Mouse (Mus musculus): ENCODE results near the gene Arhgef10l. TPM values are rescaled to one million over a fixed set of nuclear protein-coding genes. Genes with fewer than 3 reads are reported as not detected.

Gene Arhgef10l
- total and polyA plus RNA-seq, 2 experiments: 17.7 to 69.9 TPM

- H3K4me3 ChIP-seq (ENCODE audit: insufficient read depth, low read depth, low read length): no peak overlapping the region
- WGBS: 97% methylated on average over 10 of the region's 10 CpGs
- no peak for DNase-seq (ENCODE audit: extremely low read depth, low read depth, low spot score)
- TF ChIP-seq CTCF (IDR thresholded peaks at IDR 0.05; ENCODE audit: low read depth, low read length) (no peak), POLR2A (IDR thresholded peaks at IDR 0.05; ENCODE audit: extremely low read depth, insufficient read depth, low read length) (no peak)
- H3K79me2 ChIP-seq (ENCODE audit: control insufficient read depth, insufficient read depth, low read length): peaks cover 2% of the 10 kb centered on the region; the same call in 1 of the 2 replicates
- peaks cover 17% of the 10 kb centered on the region for H3K4me1 ChIP-seq (ENCODE audit: control insufficient read depth, insufficient read depth, low read length)
- H3K36me3 ChIP-seq (ENCODE audit: control insufficient read depth, insufficient read depth, low read length): no peaks in the 10 kb centered on the region; the same call in 1 of the 2 replicates
- H3K9ac ChIP-seq (ENCODE audit: low read depth, low read length): no peak overlapping the region
- no peaks in the 10 kb centered on the region for H3K27me3 ChIP-seq (ENCODE audit: control insufficient read depth, insufficient read depth, low read length)
- H3K27ac ChIP-seq (replicated peaks; ENCODE audit: insufficient read depth, low read depth, low read length): no peak overlapping the region
Measured at GRCm38 (mm10) chr4:140709617-140710016, 43.8 kb upstream of the Arhgef10l start.

- H3K4me1 ChIP-seq (ENCODE audit: control insufficient read depth, insufficient read depth, low read length): peaks cover 14% of the 10 kb centered on the region
- H3K79me2 ChIP-seq (ENCODE audit: control insufficient read depth, insufficient read depth, low read length): peaks cover 7% of the 10 kb centered on the region
- no peak overlapping the region for H3K27ac ChIP-seq (replicated peaks; ENCODE audit: insufficient read depth, low read depth, low read length)
- no peak overlapping the region for H3K9ac ChIP-seq (ENCODE audit: low read depth, low read length)
- H3K27me3 ChIP-seq (ENCODE audit: control insufficient read depth, insufficient read depth, low read length): no peaks in the 10 kb centered on the region
- no peaks in the 10 kb centered on the region; the same call in 1 of the 2 replicates for H3K36me3 ChIP-seq (ENCODE audit: control insufficient read depth, insufficient read depth, low read length)
- TF ChIP-seq CTCF (IDR thresholded peaks at IDR 0.05; ENCODE audit: low read depth, low read length) (no peak), POLR2A (IDR thresholded peaks at IDR 0.05; ENCODE audit: extremely low read depth, insufficient read depth, low read length) (no peak)
- no peak overlapping the region for H3K4me3 ChIP-seq (ENCODE audit: insufficient read depth, low read depth, low read length)
- DNase-seq (ENCODE audit: extremely low read depth, low read depth, low spot score): no peak
- WGBS: 92% methylated on average over 7 of the region's 7 CpGs
Measured at GRCm38 (mm10) chr4:140709111-140709510, 43.3 kb upstream of the Arhgef10l start.

DNA sequence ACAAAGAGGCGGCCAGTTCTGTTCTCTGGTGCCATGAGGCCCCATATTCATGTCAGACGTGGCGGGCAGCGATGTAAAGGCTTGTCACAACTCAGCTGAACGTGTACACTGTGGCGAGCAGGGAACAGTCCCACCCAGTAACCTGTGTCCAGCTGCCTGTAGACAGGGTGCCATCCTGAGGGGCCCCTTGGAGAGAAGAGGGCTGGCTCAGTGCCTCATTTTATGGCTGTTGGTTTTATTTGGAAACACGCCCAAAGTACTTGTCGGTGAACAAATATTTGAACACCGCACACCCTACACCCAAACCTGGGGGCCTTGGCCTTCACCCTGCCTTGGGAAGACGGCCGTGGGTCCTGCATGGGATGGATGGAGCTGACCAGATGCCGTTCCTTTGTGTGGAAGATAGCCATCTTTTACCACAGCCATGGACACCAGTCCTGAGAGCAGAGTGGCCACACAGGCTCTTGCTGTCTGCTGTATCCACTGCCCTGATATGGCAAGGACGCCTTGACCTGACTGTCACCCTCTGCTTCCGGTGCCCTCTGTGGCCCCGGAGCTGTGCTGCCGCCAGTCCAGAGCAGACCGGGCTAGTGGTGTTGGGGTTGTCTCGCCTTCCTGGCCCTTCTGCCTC is 42.6 kb upstream of the Arhgef10l start:
- Histone ChIP-seq H3K79me2 (ENCODE audit: control insufficient read depth, insufficient read depth, low read length) (peaks cover 14% of the 10 kb centered on the region), H3K36me3 (ENCODE audit: control insufficient read depth, insufficient read depth, low read length) (no peaks in the 10 kb centered on the region; the same call in 1 of the 2 replicates), H3K4me1 (ENCODE audit: control insufficient read depth, insufficient read depth, low read length) (peaks cover 14% of the 10 kb centered on the region), H3K4me3 (ENCODE audit: insufficient read depth, low read depth, low read length) (no peak overlapping the region), H3K9ac (ENCODE audit: low read depth, low read length) (no peak overlapping the region), H3K27ac (replicated peaks; ENCODE audit: insufficient read depth, low read depth, low read length) (no peak overlapping the region), H3K27me3 (ENCODE audit: control insufficient read depth, insufficient read depth, low read length) (no peaks in the 10 kb centered on the region)
- DNase-seq (ENCODE audit: extremely low read depth, low read depth, low spot score): peak; percentile 34
- TF ChIP-seq POLR2A (IDR thresholded peaks at IDR 0.05; ENCODE audit: extremely low read depth, insufficient read depth, low read length) (no peak), CTCF (IDR thresholded peaks at IDR 0.05; ENCODE audit: low read depth, low read length) (no peak)
- 38% methylated on average over 18 of the region's 18 CpGs for WGBS

DNA sequence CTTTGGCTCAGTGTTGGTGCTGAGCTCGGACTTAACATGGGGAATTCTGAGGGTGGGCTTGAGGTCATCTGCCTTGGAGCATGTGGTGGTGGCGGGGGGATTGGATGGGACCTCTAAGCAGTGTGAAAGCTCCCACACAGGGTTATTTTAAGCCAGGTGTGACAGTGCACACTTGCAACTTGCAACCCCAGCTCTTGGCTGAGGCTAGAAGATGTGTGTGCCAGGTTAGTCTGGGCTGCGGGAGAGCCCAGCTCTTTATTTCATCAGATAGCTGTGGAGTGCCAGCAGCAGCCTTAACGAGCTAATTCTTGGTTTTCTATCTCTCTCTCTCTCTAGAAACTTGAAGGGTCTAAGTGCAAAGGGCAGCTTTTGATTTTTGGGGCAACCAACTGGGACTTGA is 41.8 kb upstream of the Arhgef10l start:
- H3K9ac ChIP-seq (ENCODE audit: low read depth, low read length): no peak overlapping the region
- no peak for TF ChIP-seq POLR2A (IDR thresholded peaks at IDR 0.05; ENCODE audit: extremely low read depth, insufficient read depth, low read length)
- no peak for TF ChIP-seq CTCF (IDR thresholded peaks at IDR 0.05; ENCODE audit: low read depth, low read length)
- WGBS: 49% methylated on average over 4 of the region's 4 CpGs
- H3K27me3 ChIP-seq (ENCODE audit: control insufficient read depth, insufficient read depth, low read length): no peaks in the 10 kb centered on the region
- H3K79me2 ChIP-seq (ENCODE audit: control insufficient read depth, insufficient read depth, low read length): peaks cover 21% of the 10 kb centered on the region
- peaks cover 17% of the 10 kb centered on the region for H3K4me1 ChIP-seq (ENCODE audit: control insufficient read depth, insufficient read depth, low read length)
- DNase-seq (ENCODE audit: extremely low read depth, low read depth, low spot score): peak; percentile 46
- H3K27ac ChIP-seq (replicated peaks; ENCODE audit: insufficient read depth, low read depth, low read length): no peak overlapping the region
- H3K4me3 ChIP-seq (ENCODE audit: insufficient read depth, low read depth, low read length): no peak overlapping the region
- H3K36me3 ChIP-seq (ENCODE audit: control insufficient read depth, insufficient read depth, low read length): no peaks in the 10 kb centered on the region; the same call in 1 of the 2 replicates

DNA sequence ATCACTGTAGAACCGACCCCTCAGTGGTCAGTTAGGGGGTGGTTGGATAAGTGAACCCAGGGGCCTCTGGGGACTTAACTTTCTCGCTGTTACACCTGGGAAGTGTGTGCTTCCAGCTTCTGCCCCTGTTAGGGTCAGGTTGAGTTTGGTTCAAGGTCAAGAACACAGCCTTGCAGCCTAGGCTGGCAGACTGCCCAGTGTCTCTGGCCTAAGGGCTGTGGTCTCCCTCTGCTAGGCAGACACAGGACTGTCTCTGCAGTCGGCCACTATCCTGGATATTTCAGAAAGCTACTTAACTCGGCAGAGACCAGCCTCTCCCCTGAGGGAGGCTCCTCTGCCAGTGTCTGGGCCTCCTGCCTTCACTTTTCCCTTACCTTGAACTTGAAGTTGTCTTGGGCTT is 38.4 kb upstream of the Arhgef10l start:
- peaks cover 26% of the 10 kb centered on the region for H3K4me1 ChIP-seq (ENCODE audit: control insufficient read depth, insufficient read depth, low read length)
- WGBS: 70% methylated on average over 4 of the region's 4 CpGs
- peaks cover 21% of the 10 kb centered on the region for H3K79me2 ChIP-seq (ENCODE audit: control insufficient read depth, insufficient read depth, low read length)
- no peak for TF ChIP-seq CTCF (IDR thresholded peaks at IDR 0.05; ENCODE audit: low read depth, low read length)
- no peak for TF ChIP-seq POLR2A (IDR thresholded peaks at IDR 0.05; ENCODE audit: extremely low read depth, insufficient read depth, low read length)
- H3K27ac ChIP-seq (replicated peaks; ENCODE audit: insufficient read depth, low read depth, low read length): no peak overlapping the region
- H3K27me3 ChIP-seq (ENCODE audit: control insufficient read depth, insufficient read depth, low read length): no peaks in the 10 kb centered on the region
- no peak overlapping the region for H3K4me3 ChIP-seq (ENCODE audit: insufficient read depth, low read depth, low read length)
- no peaks in the 10 kb centered on the region for H3K36me3 ChIP-seq (ENCODE audit: control insufficient read depth, insufficient read depth, low read length)
- no peak overlapping the region for H3K9ac ChIP-seq (ENCODE audit: low read depth, low read length)
- DNase-seq (ENCODE audit: extremely low read depth, low read depth, low spot score): no peak

DNA sequence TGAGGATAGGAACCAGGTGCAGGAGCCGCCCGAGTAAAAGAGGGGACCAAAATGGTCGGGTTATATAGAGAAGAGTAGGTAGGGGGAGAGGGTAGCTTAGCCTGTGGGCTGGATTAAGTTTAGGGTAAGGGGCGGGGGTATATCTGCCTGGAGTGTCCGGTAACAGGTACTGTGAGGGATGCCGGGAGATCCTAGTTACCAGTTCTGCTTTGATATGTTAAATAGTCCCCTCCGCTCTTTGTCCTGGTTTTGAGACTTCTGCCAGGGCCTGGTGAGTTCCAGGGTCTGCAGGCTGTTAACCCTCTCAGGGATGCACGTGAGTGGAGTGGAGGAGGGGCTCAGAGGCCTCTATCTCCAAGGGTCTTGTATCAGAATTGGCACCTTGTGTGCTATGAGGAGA is 37.8 kb upstream of the Arhgef10l start:
- H3K36me3 ChIP-seq (ENCODE audit: control insufficient read depth, insufficient read depth, low read length): no peaks in the 10 kb centered on the region
- peaks cover 21% of the 10 kb centered on the region for H3K79me2 ChIP-seq (ENCODE audit: control insufficient read depth, insufficient read depth, low read length)
- no peak for DNase-seq (ENCODE audit: extremely low read depth, low read depth, low spot score)
- no peak overlapping the region for H3K9ac ChIP-seq (ENCODE audit: low read depth, low read length)
- peaks cover 24% of the 10 kb centered on the region for H3K4me1 ChIP-seq (ENCODE audit: control insufficient read depth, insufficient read depth, low read length)
- no peak overlapping the region for H3K27ac ChIP-seq (replicated peaks; ENCODE audit: insufficient read depth, low read depth, low read length)
- 71% methylated on average over 8 of the region's 8 CpGs for WGBS
- no peak for TF ChIP-seq CTCF (IDR thresholded peaks at IDR 0.05; ENCODE audit: low read depth, low read length)
- no peak for TF ChIP-seq POLR2A (IDR thresholded peaks at IDR 0.05; ENCODE audit: extremely low read depth, insufficient read depth, low read length)
- no peak overlapping the region for H3K4me3 ChIP-seq (ENCODE audit: insufficient read depth, low read depth, low read length)
- no peaks in the 10 kb centered on the region for H3K27me3 ChIP-seq (ENCODE audit: control insufficient read depth, insufficient read depth, low read length)

Measured in liver, adult 2 months (tissue).